Mouse (Mus musculus) testis, adult 2 months (tissue): ENCODE measurements around the gene Pdcd4. TPM values are rescaled to one million over a fixed set of nuclear protein-coding genes. Genes with fewer than 3 reads are reported as not detected.

Experiments
- H3K27ac ChIP-seq: fragments of 200-500 bp; 2 replicates; pipeline ENCODE4 v1.5.1; 2012; ENCODE audit warnings: low read depth, low read length; ENCODE audit not compliant: control insufficient read depth, insufficient read depth
- H3K27me3 ChIP-seq: fragments of 200-500 bp; 2 replicates; pipeline ENCODE4 v1.6.1; 2012; ENCODE audit warnings: mild to moderate bottlenecking, low read length, moderate library complexity; ENCODE audit not compliant: control insufficient read depth, insufficient read depth
- H3K36me3 ChIP-seq: fragments of 200-500 bp; 2 replicates; pipeline ENCODE4 v1.6.1; 2012; ENCODE audit warnings: mild to moderate bottlenecking, low read length; ENCODE audit not compliant: control insufficient read depth, insufficient read depth
- H3K4me1 ChIP-seq: fragments of 200-500 bp; 2 replicates; pipeline ENCODE4 v1.6.1; 2012; ENCODE audit warnings: low read length; ENCODE audit not compliant: control insufficient read depth, insufficient read depth
- H3K4me3 ChIP-seq: fragments of 200-500 bp; 2 replicates; pipeline ENCODE4 v1.5.1; 2012; ENCODE audit warnings: low read depth, mild to moderate bottlenecking, low read length, moderate library complexity, mixed read lengths; ENCODE audit not compliant: control insufficient read depth
- CTCF ChIP-seq: fragments of 200-500 bp; IDR thresholded peaks from 2 replicates; pipeline ENCODE4 v1.5.1; 2012; ENCODE audit warnings: low read depth, mild to moderate bottlenecking, inconsistent platforms, low read length, moderate library complexity; ENCODE audit not compliant: control insufficient read depth, insufficient read depth, insufficient replicate concordance
- POLR2A ChIP-seq: fragments of 200-500 bp; IDR thresholded peaks from 2 replicates; pipeline ENCODE4 v1.6.1; 2012; ENCODE audit warnings: low read depth, mild to moderate bottlenecking, inconsistent platforms, low read length, moderate library complexity; ENCODE audit not compliant: control insufficient read depth
- polyA plus RNA-seq: library from polyadenylated mRNA; depleted of rRNA; stranded (reverse); fragments of >200 nt; gene quantifications from 2 replicates; pipeline ENCODE4 v1.2.3, GENCODE M21; 2012

The Pdcd4 gene
- polyA plus RNA-seq, 1 experiment = 46.6 TPM

DNA sequence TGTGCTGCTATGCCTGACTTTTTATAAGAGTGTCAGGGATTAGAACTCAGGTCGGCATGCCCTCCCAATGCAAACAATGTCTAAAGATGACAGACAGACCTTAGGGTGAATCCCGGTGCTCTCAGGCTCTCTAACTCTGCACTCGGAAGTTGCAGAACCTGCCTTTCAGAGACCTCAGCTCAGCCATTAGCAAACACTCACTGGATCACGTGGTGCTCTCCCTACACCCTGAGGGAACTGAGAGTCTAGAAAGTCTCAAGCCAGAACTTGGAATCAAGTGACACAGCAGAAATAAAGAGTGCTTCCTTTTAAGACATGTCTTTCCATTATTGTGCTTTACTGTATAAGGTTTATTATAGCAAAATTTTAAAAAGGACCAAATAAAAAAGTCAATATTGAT lies 37.1 kb upstream of the Pdcd4 start:
- Histone ChIP-seq H3K4me3 (no peak overlapping the region), H3K36me3 (no peaks in the 10 kb centered on the region), H3K27me3 (no peaks in the 10 kb centered on the region), H3K4me1 (peaks cover 11% of the 10 kb centered on the region), H3K27ac (no peak overlapping the region)
- TF ChIP-seq CTCF (no peak), POLR2A (no peak)

DNA sequence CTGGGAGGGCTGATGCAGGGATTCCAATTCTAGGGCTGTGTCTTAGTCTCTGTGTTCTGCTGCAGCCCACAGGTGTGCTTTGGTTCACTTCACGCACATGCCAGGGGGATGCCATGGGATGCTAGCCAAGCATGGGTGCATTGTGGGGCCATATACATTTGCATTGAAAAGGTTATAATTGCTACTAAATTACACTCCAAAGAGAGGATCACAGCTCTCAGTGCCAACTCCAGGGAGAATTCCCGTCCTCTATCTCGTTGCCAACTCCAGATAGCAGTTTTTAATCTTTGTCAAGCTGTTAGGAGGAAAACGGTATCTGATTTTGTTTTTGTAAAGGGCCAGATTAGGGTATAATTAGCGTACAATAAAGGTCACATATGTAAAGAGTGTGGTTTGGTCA lies 36.2 kb upstream of the Pdcd4 start:
- Histone ChIP-seq H3K4me3 (no peak overlapping the region), H3K27ac (no peak overlapping the region), H3K27me3 (no peaks in the 10 kb centered on the region), H3K4me1 (peaks cover 7% of the 10 kb centered on the region), H3K36me3 (no peaks in the 10 kb centered on the region)
- no peak for TF ChIP-seq CTCF
- no peak for TF ChIP-seq POLR2A

DNA sequence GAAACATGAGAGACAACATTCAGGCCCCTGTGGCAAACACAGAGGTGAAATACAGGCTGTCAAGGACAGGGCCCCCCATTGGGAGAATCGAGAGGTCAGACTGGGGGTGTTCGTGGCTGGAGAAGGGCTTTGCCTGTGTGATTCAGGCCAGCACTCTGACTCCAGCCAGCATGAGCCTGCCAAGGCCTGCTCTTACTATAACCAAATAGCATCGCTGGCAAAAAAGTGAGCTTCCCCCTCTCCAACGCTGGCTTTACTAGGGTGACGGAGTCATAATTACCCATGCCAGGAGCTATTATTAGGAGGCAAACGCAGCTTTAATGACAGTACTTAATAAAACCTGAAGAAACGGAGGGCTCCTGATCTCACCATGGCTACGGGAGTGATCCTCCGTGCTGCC lies 35.2 kb upstream of the Pdcd4 start:
- Histone ChIP-seq H3K4me1 (peaks cover 5% of the 10 kb centered on the region), H3K27me3 (no peaks in the 10 kb centered on the region), H3K4me3 (no peak overlapping the region), H3K27ac (no peak overlapping the region), H3K36me3 (no peaks in the 10 kb centered on the region)
- no peak for TF ChIP-seq CTCF
- no peak for TF ChIP-seq POLR2A

DNA sequence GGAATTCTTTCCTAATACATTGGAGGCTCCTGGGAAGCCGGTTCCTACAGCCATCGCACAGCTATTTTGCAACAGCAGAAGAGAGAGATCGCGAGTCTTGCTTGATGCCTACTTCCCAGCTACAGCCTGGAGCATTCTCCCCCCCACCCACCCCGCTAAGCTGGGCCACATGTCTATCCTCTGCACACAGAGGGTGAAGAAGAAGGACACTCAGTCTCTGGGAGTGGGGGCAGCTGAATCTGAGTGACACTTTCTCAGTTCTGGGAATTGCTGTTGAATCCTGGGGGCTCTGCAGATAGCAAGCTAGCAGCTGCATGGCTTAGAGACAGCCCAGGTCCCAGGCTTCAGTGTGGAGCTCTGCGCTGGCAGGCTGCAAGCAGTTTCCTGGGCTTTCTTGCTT lies 34.1 kb upstream of the Pdcd4 start:
- Histone ChIP-seq H3K4me1 (peaks cover 3% of the 10 kb centered on the region), H3K27ac (no peak overlapping the region), H3K27me3 (no peaks in the 10 kb centered on the region), H3K4me3 (no peak overlapping the region), H3K36me3 (no peaks in the 10 kb centered on the region)
- no peak for TF ChIP-seq POLR2A
- no peak for TF ChIP-seq CTCF

DNA sequence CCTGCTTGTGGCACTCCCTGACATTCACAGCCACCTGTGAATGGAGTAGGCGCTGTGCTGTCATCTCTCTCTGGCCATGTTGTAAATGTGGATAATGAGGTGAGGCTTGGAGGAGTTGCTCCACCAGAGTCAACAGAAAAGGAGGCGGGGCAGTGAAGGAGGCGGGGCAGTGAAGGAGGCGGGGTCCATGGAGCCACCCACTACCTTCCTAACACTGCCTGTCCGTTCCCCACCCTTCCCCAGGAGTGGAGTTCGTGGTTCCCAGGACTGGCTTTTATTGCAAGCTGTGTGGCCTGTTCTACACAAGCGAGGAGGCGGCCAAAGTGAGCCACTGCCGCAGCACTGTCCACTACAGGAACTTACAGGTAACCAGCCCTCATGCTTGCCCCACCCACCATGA lies 32.9 kb upstream of the Pdcd4 start:
- H3K27ac ChIP-seq = no peak overlapping the region
- peaks cover 2% of the 10 kb centered on the region; the same call in 1 of the 2 replicates for H3K4me1 ChIP-seq
- no peaks in the 10 kb centered on the region for H3K36me3 ChIP-seq
- no peaks in the 10 kb centered on the region for H3K27me3 ChIP-seq
- TF ChIP-seq POLR2A = no peak
- TF ChIP-seq CTCF = no peak
- H3K4me3 ChIP-seq = no peak overlapping the region

DNA sequence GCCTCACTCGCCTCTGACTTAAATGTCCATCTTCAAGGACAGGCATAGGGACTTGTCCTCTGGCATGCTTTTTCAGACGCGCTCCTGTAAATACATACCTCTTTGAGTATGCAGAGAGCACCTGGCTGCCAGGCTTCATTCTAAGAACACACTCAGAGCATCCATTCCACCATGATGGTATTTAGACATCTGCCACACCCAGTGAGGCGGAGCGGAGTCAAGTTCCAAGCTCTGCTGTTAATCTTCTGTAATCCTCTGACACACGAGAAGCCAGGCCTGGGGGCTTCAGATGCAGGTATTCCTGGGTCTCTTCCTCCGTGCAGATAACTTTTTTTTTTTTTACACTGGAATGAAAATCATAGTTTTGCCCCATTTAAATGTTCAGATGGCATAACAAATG lies 32.4 kb upstream of the Pdcd4 start:
- Histone ChIP-seq H3K27ac (no peak overlapping the region), H3K27me3 (no peaks in the 10 kb centered on the region), H3K4me1 (peaks cover 2% of the 10 kb centered on the region; the same call in 1 of the 2 replicates), H3K36me3 (no peaks in the 10 kb centered on the region), H3K4me3 (no peak overlapping the region)
- TF ChIP-seq POLR2A = no peak

DNA sequence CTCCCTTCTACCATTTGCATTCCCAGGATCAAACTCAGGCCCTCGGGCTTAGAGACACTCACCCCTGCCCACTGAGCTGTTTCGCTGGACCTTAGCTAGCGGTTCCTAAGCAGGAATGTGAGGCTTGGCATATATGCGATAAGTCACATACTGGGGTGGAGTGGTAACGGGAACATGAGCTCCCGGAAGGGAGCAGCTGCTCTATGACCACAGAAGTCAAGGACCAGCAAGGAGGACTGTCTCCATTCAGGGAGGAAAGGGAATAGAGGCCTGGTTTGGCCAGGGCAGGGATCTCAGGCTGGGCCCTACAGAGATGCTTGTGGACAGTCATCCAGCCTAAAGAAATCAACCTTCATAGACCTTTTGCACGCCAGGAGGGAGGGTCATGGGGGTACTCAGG lies 30.7 kb upstream of the Pdcd4 start:
- H3K27ac ChIP-seq = no peak overlapping the region
- H3K4me1 ChIP-seq = peaks cover 2% of the 10 kb centered on the region; the same call in 1 of the 2 replicates
- no peak overlapping the region for H3K4me3 ChIP-seq
- TF ChIP-seq CTCF (no peak), POLR2A (no peak)
- no peaks in the 10 kb centered on the region for H3K27me3 ChIP-seq
- H3K36me3 ChIP-seq = no peaks in the 10 kb centered on the region

DNA sequence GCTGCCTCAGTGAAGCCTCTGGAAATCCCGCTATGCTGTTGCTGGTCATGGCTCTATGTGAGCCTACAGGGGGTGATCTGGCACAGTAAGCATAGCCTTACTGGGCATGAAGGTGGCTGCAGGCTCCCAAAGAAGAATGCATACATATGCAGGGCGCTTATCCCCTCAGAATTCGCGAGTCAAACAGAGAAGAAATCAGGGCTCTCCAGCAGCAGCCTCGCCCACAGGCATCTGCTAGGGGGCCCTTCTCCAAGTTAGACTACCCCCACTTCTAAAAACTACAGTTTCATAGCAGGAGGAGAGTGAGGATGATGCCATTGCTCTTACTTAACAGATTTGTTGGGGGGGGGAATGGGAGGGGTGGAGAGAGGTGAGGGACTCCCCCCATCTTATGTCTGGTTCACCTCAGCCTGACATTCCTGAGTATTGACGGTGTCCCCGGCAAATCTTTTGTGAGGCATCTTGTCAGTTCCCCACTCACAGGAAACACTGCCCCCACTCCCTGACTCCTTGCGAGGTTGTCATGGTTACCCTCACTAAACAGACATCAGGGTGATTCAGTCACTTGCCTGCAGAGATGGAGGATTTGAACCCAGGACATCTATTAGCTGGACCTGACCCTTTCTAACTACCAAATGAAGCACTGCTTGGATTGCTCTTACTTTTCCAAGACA lies 29.3 kb upstream of the Pdcd4 start:
- Histone ChIP-seq H3K36me3 (no peaks in the 10 kb centered on the region), H3K4me1 (peaks cover 2% of the 10 kb centered on the region; the same call in 1 of the 2 replicates), H3K27me3 (no peaks in the 10 kb centered on the region), H3K4me3 (no peak overlapping the region), H3K27ac (no peak overlapping the region)
- TF ChIP-seq CTCF = no peak
- TF ChIP-seq POLR2A = no peak
